Mouse (Mus musculus): ENCODE data around the gene Gramd1a. TPM values are rescaled to one million over a fixed set of nuclear protein-coding genes. Genes with fewer than 3 reads are reported as not detected.

The Gramd1a gene
- 261 and 277 TPM in 2 replicates for polyA plus RNA-seq (2015; fragmentation: Nextera tagmentation; extraction: Ambion mirVana)

GRCm38 (mm10) chr7:31155296-31156033 lies at the start of gene Gramd1a:
Gene Gramd1a, minus strand, starts transcription at chr7:31155896.
- Histone ChIP-seq H3K4me3 (replicated peaks; ENCODE audit: low read length) (no peak within 1 kb of the TSS), H3K27me3 (replicated peaks; ENCODE audit: control insufficient read depth, insufficient read depth, low read length) (no peaks in the 10 kb centered on the region), H3K9ac (replicated peaks; ENCODE audit: low read depth, low read length) (no peak within 1 kb of the TSS), H3K9me3 (ENCODE audit: control insufficient read depth, low read length) (no peaks in the 10 kb centered on the region), H3K27ac (ENCODE audit: low read length) (no peak within 1 kb of the TSS), H3K4me1 (replicated peaks; ENCODE audit: control insufficient read depth, insufficient read depth, low read length) (peaks cover 11% of the 10 kb centered on the region), H3K36me3 (ENCODE audit: control insufficient read depth, insufficient read depth) (no peaks in the 10 kb centered on the region), H3K4me2 (ENCODE audit: low read length) (no peak within 1 kb of the TSS)
- ATAC-seq: no peak
- WGBS: 78% methylated on average over 5 of the region's 5 CpGs

GRCm38 (mm10) chr7:31195591-31196307 lies 40.1 kb upstream of the Gramd1a start:
- Histone ChIP-seq H3K27me3 (replicated peaks; ENCODE audit: control insufficient read depth, insufficient read depth, low read length) (no peaks in the 10 kb centered on the region), H3K9me3 (ENCODE audit: control insufficient read depth, low read length) (no peaks in the 10 kb centered on the region), H3K4me3 (replicated peaks; ENCODE audit: low read length) (no peak overlapping the region), H3K4me2 (ENCODE audit: low read length) (no peak overlapping the region), H3K4me1 (replicated peaks; ENCODE audit: control insufficient read depth, insufficient read depth, low read length) (no peaks in the 10 kb centered on the region), H3K9ac (replicated peaks; ENCODE audit: low read depth, low read length) (no peak overlapping the region), H3K27ac (ENCODE audit: low read length) (no peak overlapping the region), H3K36me3 (ENCODE audit: control insufficient read depth, insufficient read depth) (no peaks in the 10 kb centered on the region)
- 81% methylated on average over 3 of the region's 3 CpGs for WGBS
- ATAC-seq: no peak

GRCm38 (mm10) chr7:31184711-31185110 lies 29.0 kb upstream of the Gramd1a start:
- H3K36me3 ChIP-seq (ENCODE audit: control insufficient read depth, insufficient read depth): no peaks in the 10 kb centered on the region
- 92% methylated on average over 4 of the region's 4 CpGs for WGBS
- no peak for ATAC-seq

GRCm38 (mm10) chr7:31182863-31183262 lies 27.2 kb upstream of the Gramd1a start:
- Histone ChIP-seq H3K9me3 (ENCODE audit: control insufficient read depth, low read length) (no peaks in the 10 kb centered on the region), H3K4me1 (replicated peaks; ENCODE audit: control insufficient read depth, insufficient read depth, low read length) (no peaks in the 10 kb centered on the region), H3K27ac (ENCODE audit: low read length) (no peak overlapping the region), H3K4me3 (replicated peaks; ENCODE audit: low read length) (no peak overlapping the region), H3K9ac (replicated peaks; ENCODE audit: low read depth, low read length) (no peak overlapping the region), H3K36me3 (ENCODE audit: control insufficient read depth, insufficient read depth) (no peaks in the 10 kb centered on the region), H3K27me3 (replicated peaks; ENCODE audit: control insufficient read depth, insufficient read depth, low read length) (no peaks in the 10 kb centered on the region), H3K4me2 (ENCODE audit: low read length) (no peak overlapping the region)
- WGBS: 37% methylated on average over 2 of the region's 2 CpGs
- ATAC-seq: no peak

More at GRCm38 (mm10) chr7:31184711-31185110, 29.0 kb upstream of the Gramd1a start:
- H3K4me3 ChIP-seq (replicated peaks; ENCODE audit: low read length): no peak overlapping the region
- H3K9me3 ChIP-seq (ENCODE audit: control insufficient read depth, low read length): no peaks in the 10 kb centered on the region
- no peak overlapping the region for H3K9ac ChIP-seq (replicated peaks; ENCODE audit: low read depth, low read length)
- no peak overlapping the region for H3K27ac ChIP-seq (ENCODE audit: low read length)
- H3K4me1 ChIP-seq (replicated peaks; ENCODE audit: control insufficient read depth, insufficient read depth, low read length): no peaks in the 10 kb centered on the region
- H3K4me2 ChIP-seq (ENCODE audit: low read length): no peak overlapping the region
- H3K27me3 ChIP-seq (replicated peaks; ENCODE audit: control insufficient read depth, insufficient read depth, low read length): no peaks in the 10 kb centered on the region

GRCm38 (mm10) chr7:31176886-31177763 lies 21.4 kb upstream of the Gramd1a start:
- Histone ChIP-seq H3K27ac (ENCODE audit: low read length) (no peak overlapping the region), H3K4me1 (replicated peaks; ENCODE audit: control insufficient read depth, insufficient read depth, low read length) (no peaks in the 10 kb centered on the region), H3K4me3 (replicated peaks; ENCODE audit: low read length) (peak overlapping the region; percentile 26), H3K9me3 (ENCODE audit: control insufficient read depth, low read length) (no peaks in the 10 kb centered on the region), H3K9ac (replicated peaks; ENCODE audit: low read depth, low read length) (no peak overlapping the region), H3K4me2 (ENCODE audit: low read length) (peak overlapping the region; percentile 43), H3K27me3 (replicated peaks; ENCODE audit: control insufficient read depth, insufficient read depth, low read length) (no peaks in the 10 kb centered on the region), H3K36me3 (ENCODE audit: control insufficient read depth, insufficient read depth) (no peaks in the 10 kb centered on the region)
- 31% methylated on average over 22 of the region's 22 CpGs for WGBS
- ATAC-seq: peak; percentile 79

GRCm38 (mm10) chr7:31175096-31175495 lies 19.4 kb upstream of the Gramd1a start:
- Histone ChIP-seq H3K9me3 (ENCODE audit: control insufficient read depth, low read length) (no peaks in the 10 kb centered on the region), H3K9ac (replicated peaks; ENCODE audit: low read depth, low read length) (no peak overlapping the region), H3K4me2 (ENCODE audit: low read length) (no peak overlapping the region), H3K36me3 (ENCODE audit: control insufficient read depth, insufficient read depth) (no peaks in the 10 kb centered on the region), H3K4me3 (replicated peaks; ENCODE audit: low read length) (no peak overlapping the region), H3K27ac (ENCODE audit: low read length) (no peak overlapping the region), H3K4me1 (replicated peaks; ENCODE audit: control insufficient read depth, insufficient read depth, low read length) (no peaks in the 10 kb centered on the region), H3K27me3 (replicated peaks; ENCODE audit: control insufficient read depth, insufficient read depth, low read length) (no peaks in the 10 kb centered on the region)
- WGBS: 83% methylated on average over 3 of the region's 3 CpGs
- no peak for ATAC-seq

GRCm38 (mm10) chr7:31174466-31174865 lies 18.8 kb upstream of the Gramd1a start:
- whole genome bisulfite sequencing: 81% methylated on average over 8 of the region's 8 CpGs
- no peak overlapping the region for H3K9ac ChIP-seq (replicated peaks; ENCODE audit: low read depth, low read length)
- no peaks in the 10 kb centered on the region for H3K9me3 ChIP-seq (ENCODE audit: control insufficient read depth, low read length)
- H3K36me3 ChIP-seq (ENCODE audit: control insufficient read depth, insufficient read depth): no peaks in the 10 kb centered on the region
- no peak for ATAC-seq
- no peak overlapping the region for H3K4me2 ChIP-seq (ENCODE audit: low read length)
- no peaks in the 10 kb centered on the region for H3K4me1 ChIP-seq (replicated peaks; ENCODE audit: control insufficient read depth, insufficient read depth, low read length)
- H3K4me3 ChIP-seq (replicated peaks; ENCODE audit: low read length): no peak overlapping the region
- H3K27ac ChIP-seq (ENCODE audit: low read length): no peak overlapping the region
- no peaks in the 10 kb centered on the region for H3K27me3 ChIP-seq (replicated peaks; ENCODE audit: control insufficient read depth, insufficient read depth, low read length)

- Histone ChIP-seq H3K4me3 (replicated peaks; ENCODE audit: low read length) (no peak overlapping the region), H3K9me3 (ENCODE audit: control insufficient read depth, low read length) (no peaks in the 10 kb centered on the region), H3K27ac (ENCODE audit: low read length) (no peak overlapping the region), H3K36me3 (ENCODE audit: control insufficient read depth, insufficient read depth) (no peaks in the 10 kb centered on the region), H3K4me1 (replicated peaks; ENCODE audit: control insufficient read depth, insufficient read depth, low read length) (no peaks in the 10 kb centered on the region), H3K9ac (replicated peaks; ENCODE audit: low read depth, low read length) (no peak overlapping the region), H3K27me3 (replicated peaks; ENCODE audit: control insufficient read depth, insufficient read depth, low read length) (no peaks in the 10 kb centered on the region), H3K4me2 (ENCODE audit: low read length) (no peak overlapping the region)
- no peak for ATAC-seq
- WGBS: 14% methylated on average over 2 of the region's 2 CpGs
These were observed 16.5 kb upstream of the Gramd1a start for GRCm38 (mm10) chr7:31172238-31172637.

- 96% methylated on average over 9 of the region's 9 CpGs for WGBS
- Histone ChIP-seq H3K27me3 (replicated peaks; ENCODE audit: control insufficient read depth, insufficient read depth, low read length) (no peaks in the 10 kb centered on the region), H3K4me3 (replicated peaks; ENCODE audit: low read length) (no peak overlapping the region), H3K9ac (replicated peaks; ENCODE audit: low read depth, low read length) (no peak overlapping the region), H3K4me2 (ENCODE audit: low read length) (no peak overlapping the region), H3K9me3 (ENCODE audit: control insufficient read depth, low read length) (no peaks in the 10 kb centered on the region), H3K36me3 (ENCODE audit: control insufficient read depth, insufficient read depth) (no peaks in the 10 kb centered on the region), H3K4me1 (replicated peaks; ENCODE audit: control insufficient read depth, insufficient read depth, low read length) (no peaks in the 10 kb centered on the region), H3K27ac (ENCODE audit: low read length) (no peak overlapping the region)
- no peak for ATAC-seq
These were observed 14.8 kb upstream of the Gramd1a start for GRCm38 (mm10) chr7:31170520-31170919.

Data from forebrain, embryonic 16.5 days (tissue).